Mouse (Mus musculus) heart, adult 8-10 months (tissue): ENCODE results near the gene Gm11595. TPM values are rescaled to one million over a fixed set of nuclear protein-coding genes. Genes with fewer than 3 reads are reported as not detected.
"Not testable (repeated sequence)": the region's sequence is repeated elsewhere in the genome, so short reads cannot be mapped to it uniquely, and the experiment has no call there.

Experiments
- DNase-seq: peaks from one replicate; pipeline ENCODE4 v3.0.0; 2022; ENCODE audit warnings: low spot score
- total RNA-seq, 4 experiments: library from RNA; stranded (reverse); gene quantifications; 2 replicates each; pipeline ENCODE4 v1.2.4; 2022

Gm11595 gene
- not detected for total RNA-seq

GRCm38 (mm10) chr11:99772813-99773212 is at the start of gene Gm11595:
Gm11595 (minus strand) TSS chr11:99772913.
- not testable (repeated sequence) for DNase-seq

- not testable (repeated sequence) for DNase-seq
These were observed 42.9 kb upstream of the Gm11595 start, which contains the start of gene Gm11564 for GRCm38 (mm10) chr11:99815566-99815965. Gm11564 (minus strand) TSS chr11:99815666.

- not testable (repeated sequence) for DNase-seq
These were observed 37.1 kb upstream of the Gm11595 start, which contains the start of gene Krtap4-13 for GRCm38 (mm10) chr11:99809792-99810191. Krtap4-13 (minus strand) TSS chr11:99809892.

- not testable (repeated sequence) for DNase-seq
These were observed 31.6 kb upstream of the Gm11595 start, which contains the start of gene Gm11554 for GRCm38 (mm10) chr11:99804346-99804745. Gm11554 (minus strand) TSS chr11:99804446.

GRCm38 (mm10) chr11:99798832-99799231 is 26.1 kb upstream of the Gm11595 start, which contains the start of gene Gm11569:
Gm11569 (minus strand) TSS chr11:99798932.
- not testable (repeated sequence) for DNase-seq

- no peak for DNase-seq
These were observed 20.7 kb upstream of the Gm11595 start, which contains the start of gene Gm11596 for GRCm38 (mm10) chr11:99793367-99793766. Gm11596 (minus strand) TSS chr11:99793467.

- not testable (repeated sequence) for DNase-seq
These were observed 12.2 kb upstream of the Gm11595 start, which contains the start of gene Krtap4-9 for GRCm38 (mm10) chr11:99784900-99785299. Krtap4-9 (plus strand) TSS chr11:99785200.

GRCm38 (mm10) chr11:99780604-99781003 is 7.9 kb upstream of the Gm11595 start, which contains the start of gene Krtap4-8:
Krtap4-8 (minus strand) TSS chr11:99780704.
- no peak for DNase-seq

- no peak for DNase-seq
These were observed 5.7 kb upstream of the Gm11595 start for GRCm38 (mm10) chr11:99778401-99778800.

- DNase-seq: no peak
These were observed 4.3 kb downstream of the Gm11595 start for GRCm38 (mm10) chr11:99768410-99768809.

- no peak for DNase-seq
These were observed 13.8 kb downstream of the Gm11595 start for GRCm38 (mm10) chr11:99758877-99759276.

GRCm38 (mm10) chr11:99743985-99744384 is 28.7 kb downstream of the Gm11595 start:
- DNase-seq: no peak

- no peak for DNase-seq
These were observed 38.5 kb downstream of the Gm11595 start, which contains the start of gene Gm14180 for GRCm38 (mm10) chr11:99734190-99734589. Gm14180 (minus strand) TSS chr11:99734290.

GRCm38 (mm10) chr11:99724061-99724460 is 48.7 kb downstream of the Gm11595 start:
- DNase-seq: no peak

Other genes starting within 250 kb of the Gm11595 start
- gene Krt40, start 229.8 kb downstream of the Gm11595 start, total RNA-seq: not detected
- gene Krtap3-3, start 222.0 kb downstream of the Gm11595 start, total RNA-seq: not detected
- not detected for gene Krtap3-2, start 216.1 kb downstream of the Gm11595 start, total RNA-seq
- not detected for gene Gm11939, start 213.4 kb downstream of the Gm11595 start, total RNA-seq
- gene Krtap3-1, start 206.3 kb downstream of the Gm11595 start, total RNA-seq: not detected
- not detected for gene Krtap1-5, start 191.9 kb downstream of the Gm11595 start, total RNA-seq
- gene Krtap1-4, start 189.3 kb downstream of the Gm11595 start, total RNA-seq: not detected
- gene Krtap1-3, start 181.6 kb downstream of the Gm11595 start, total RNA-seq: not detected
- not detected for gene Krtap9-3, start 174.8 kb downstream of the Gm11595 start, total RNA-seq
- gene Gm11938, start 169.6 kb downstream of the Gm11595 start, total RNA-seq: not detected
- gene Gm11937, start 162.7 kb downstream of the Gm11595 start, total RNA-seq: not detected
- gene Krtap2-4, start 158.1 kb downstream of the Gm11595 start, total RNA-seq: not detected
- gene Gm11562, start 152.5 kb downstream of the Gm11595 start, total RNA-seq: not detected
- gene Krtap4-1, start 144.7 kb downstream of the Gm11595 start, total RNA-seq: not detected
- gene Krtap4-2, start 137.8 kb downstream of the Gm11595 start, total RNA-seq: not detected
- not detected for gene Krtap4-7, start 128.8 kb downstream of the Gm11595 start, total RNA-seq
- gene Gm11555, start 122.7 kb downstream of the Gm11595 start, total RNA-seq: not detected
- gene Gm11563, start 114.0 kb downstream of the Gm11595 start, total RNA-seq: not detected
- gene Krtap4-6, start 107.0 kb downstream of the Gm11595 start, total RNA-seq: not detected
- not detected for gene Gm14190, start 82.2 kb downstream of the Gm11595 start, total RNA-seq
- gene Gm14180, start 38.6 kb downstream of the Gm11595 start, total RNA-seq: not detected
- not detected for gene Krtap4-8, start 7.8 kb upstream of the Gm11595 start, total RNA-seq
- not detected for gene Krtap4-9, start 12.3 kb upstream of the Gm11595 start, total RNA-seq
- gene Gm11596, start 20.6 kb upstream of the Gm11595 start, total RNA-seq: not detected
- gene Gm11569, start 26.0 kb upstream of the Gm11595 start, total RNA-seq: not detected
- not detected for gene Gm11554, start 31.5 kb upstream of the Gm11595 start, total RNA-seq
- not detected for gene Krtap4-13, start 37.0 kb upstream of the Gm11595 start, total RNA-seq
- gene Gm11564, start 42.8 kb upstream of the Gm11595 start, total RNA-seq: not detected
- not detected for gene 2300003K06Rik, start 65.2 kb upstream of the Gm11595 start, total RNA-seq
- gene Krtap4-16, start 78.7 kb upstream of the Gm11595 start, total RNA-seq: not detected
- gene Gm11568, start 85.0 kb upstream of the Gm11595 start, total RNA-seq: not detected
- not detected for gene Gm11559, start 91.6 kb upstream of the Gm11595 start, total RNA-seq
- not detected for gene Krtap9-1, start 100.5 kb upstream of the Gm11595 start, total RNA-seq
- not detected for gene Gm11567, start 106.3 kb upstream of the Gm11595 start, total RNA-seq
- gene Krtap31-1, start 135.0 kb upstream of the Gm11595 start, total RNA-seq: not detected
- not detected for gene Gm11565, start 141.8 kb upstream of the Gm11595 start, total RNA-seq
- not detected for gene Krtap31-2, start 163.4 kb upstream of the Gm11595 start, total RNA-seq
- gene Krtap9-5, start 175.6 kb upstream of the Gm11595 start, total RNA-seq: not detected
- not detected for gene Krtap29-1, start 206.1 kb upstream of the Gm11595 start, total RNA-seq
- gene Krtap16-1, start 213.7 kb upstream of the Gm11595 start, total RNA-seq: not detected
- gene Krtap17-1, start 221.1 kb upstream of the Gm11595 start, total RNA-seq: not detected
- not detected for gene Krt33a, start 243.3 kb upstream of the Gm11595 start, total RNA-seq